In the genomic region with DNA sequence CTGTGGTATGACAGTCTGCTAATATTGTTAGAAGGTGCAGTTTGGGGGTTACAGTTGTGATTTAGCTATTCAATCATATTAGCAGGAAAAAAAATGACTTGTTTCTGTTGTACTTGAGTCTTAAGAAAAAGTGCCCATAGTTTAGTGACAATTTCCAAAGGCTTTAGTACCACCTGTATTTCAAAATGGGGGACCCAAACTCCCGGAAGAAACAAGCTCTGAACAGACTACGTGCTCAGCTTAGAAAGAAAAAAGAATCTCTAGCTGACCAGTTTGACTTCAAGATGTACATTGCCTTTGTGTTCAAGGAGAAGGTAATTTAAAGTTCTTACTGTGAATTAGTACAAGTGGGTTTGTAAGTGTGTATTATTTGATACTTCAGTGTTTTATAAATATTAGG, we compare ENCODE assay signal across 9 mouse cellular contexts. TPM values are rescaled to one million over a fixed set of nuclear protein-coding genes. Genes with fewer than 3 reads are reported as not detected.
A peak's percentile ranks its signal among the peaks of the same experiment; 100 is the strongest.
DNase-seq lines count a peak whose midpoint lies in the region; ATAC-seq and TF ChIP-seq lines count a peak whose summit lies in the region.
"Had no signal": no experiment of that assay in that cellular context is flagged by ENCODE, and none has a peak within 500 bp of the region (broad histone marks: within the 10 kb centered on the region; RNA-seq: fewer than 3 reads in every experiment).

No protein-coding gene starts in this region.

- no peaks in the 10 kb centered on the region for H3K9me3 ChIP-seq in heart, embryonic 15.5 days (replicated peaks)
- no peaks in the 10 kb centered on the region for H3K9me3 ChIP-seq in G1E (replicated peaks)
- H3K9me3 ChIP-seq in hindbrain, embryonic 10.5 days = no peaks in the 10 kb centered on the region

- peak overlapping the region; percentile 24; the same call in 1 of the 2 replicates for H3K27ac ChIP-seq in heart, embryonic 15.5 days
- H3K27ac ChIP-seq in hindbrain, embryonic 10.5 days = no peak overlapping the region
- peak overlapping the region; percentile 94 for H3K27ac ChIP-seq in macrophage

- 10% methylated on average over 2 of the region's 2 CpGs for WGBS in heart, embryonic 15.5 days
- WGBS in hindbrain, embryonic 10.5 days = 44% methylated on average over 2 of the region's 2 CpGs
- 0% methylated on average over 2 of the region's 2 CpGs for WGBS in macrophage (ENCODE audit: missing documents)

- no peak for TF ChIP-seq CTCF in G1E (IDR thresholded peaks at IDR 0.05; ENCODE audit: low read depth, low read length)

- peaks cover 81% of the 10 kb centered on the region for H3K79me2 ChIP-seq in macrophage (ENCODE audit: inconsistent target)

- H3K9ac ChIP-seq in heart, embryonic 15.5 days = peak overlapping the region; percentile 100

- H3K27me3 ChIP-seq in heart, embryonic 15.5 days = no peaks in the 10 kb centered on the region
- no peaks in the 10 kb centered on the region for H3K27me3 ChIP-seq in G1E (ENCODE audit: insufficient read depth, low read length)
- H3K27me3 ChIP-seq in hindbrain, embryonic 10.5 days (ENCODE audit: insufficient read depth, poor library complexity, severe bottlenecking) = no peaks in the 10 kb centered on the region
- H3K27me3 ChIP-seq: Patski had no signal

- intact Hi-C loops in heart, postnatal 36 days (cut with DNase I) = no loop called here

- no peak for DNase-seq in heart, postnatal 36 days
- DNase-seq in G1E (ENCODE audit: low spot score) = no peak
- DNase-seq in hindbrain, embryonic 10.5 days (ENCODE audit: low spot score) = no peak
- no peak for DNase-seq in adrenal gland, postnatal 10 days
- no peak for DNase-seq in thymus, postnatal 10 days (ENCODE audit: low spot score in 2 of 2)
- no peak for DNase-seq in T-cell, adult 2 months (ENCODE audit: low spot score)

- H3K4me2 ChIP-seq in heart, embryonic 15.5 days = peak overlapping the region; percentile 82

- ATAC-seq in heart, embryonic 15.5 days (replicated peaks; ENCODE audit: insufficient number of reproducible peaks, insufficient read depth, low FRiP score, low read depth) = no peak
- ATAC-seq in G1E (ENCODE audit: extremely low read depth, insufficient number of reproducible peaks, low FRiP score, poor library complexity, severe bottlenecking) = no peak
- ATAC-seq: Patski had no signal

- peaks cover 24% of the 10 kb centered on the region for H3K36me3 ChIP-seq in heart, embryonic 15.5 days
- H3K36me3 ChIP-seq in G1E (replicated peaks) (peaks cover 33% of the 10 kb centered on the region), macrophage (ENCODE audit: inconsistent target) (peaks cover 27% of the 10 kb centered on the region)
- peaks cover 36% of the 10 kb centered on the region for H3K36me3 ChIP-seq in hindbrain, embryonic 10.5 days

- peak overlapping the region; percentile 98 for H3K4me3 ChIP-seq in heart, embryonic 15.5 days
- H3K4me3 ChIP-seq in G1E (ENCODE audit: low read depth, low read length) (peak overlapping the region; percentile 95), macrophage (ENCODE audit: inconsistent target) (peak overlapping the region; percentile 82)
- H3K4me3 ChIP-seq in hindbrain, embryonic 10.5 days = peak overlapping the region; percentile 97

- peaks cover 22% of the 10 kb centered on the region for H3K4me1 ChIP-seq in heart, embryonic 15.5 days (replicated peaks)
- H3K4me1 ChIP-seq in G1E (ENCODE audit: insufficient read depth, low read depth, low read length) = peaks cover 29% of the 10 kb centered on the region
- peaks cover 33% of the 10 kb centered on the region for H3K4me1 ChIP-seq in hindbrain, embryonic 10.5 days (replicated peaks)

RNA-seq across cellular contexts. Expression of gene BC005537, which starts 1.7 kb away (rescaled TPM):
- polyA plus RNA-seq in heart, embryonic 15.5 days (2015; fragmentation: Nextera tagmentation; extraction: Ambion mirVana) = 11.7 and 11.8 TPM in 2 replicates
- total RNA-seq in heart, postnatal 36 days (2021) = 100 to 1,000 TPM; 136 to 147 TPM
- total RNA-seq in G1E (2014; fragmentation: Nextera tagmentation) = 121 and 168 TPM in 2 replicates
- total RNA-seq in G1E (2017) = 47.1 and 51.4 TPM in 2 replicates
- polyA plus RNA-seq in G1E (2012) = 61.7 and 75.4 TPM in 2 replicates
- 10.4 and 10.9 TPM in 2 replicates for polyA plus RNA-seq in hindbrain, embryonic 10.5 days (2016; fragmentation: Nextera tagmentation; extraction: Ambion mirVana)
- 100 to 1,000 TPM; 204 to 959 (median 558) TPM for total RNA-seq in macrophage (2018; cell fraction: chromatin; rRNA removed)
- total RNA-seq in macrophage (2018; cell fraction: cytosol; rRNA removed) = 100 to 1,000 TPM; 258 to 483 (median 379) TPM
- total RNA-seq in macrophage (2018; cell fraction: nucleus; rRNA removed) = 1,000 to 10,000 TPM in 12 of 26 experiments, 100 to 1,000 TPM in 14; 438 to 1,569 (median 919) TPM
- 285 to 668 TPM (median 308 TPM) in 3 replicates for polyA plus RNA-seq in macrophage (2018)
- total RNA-seq in adrenal gland, postnatal 10 days (2021) = 100 to 1,000 TPM; 149 to 152 TPM

RNA-seq across cellular contexts. Expression of gene Acot13, which starts 28.1 kb away (rescaled TPM):
- polyA plus RNA-seq in heart, embryonic 15.5 days (2015; fragmentation: Nextera tagmentation; extraction: Ambion mirVana) = 223 and 306 TPM in 2 replicates
- 100 to 1,000 TPM; 418 to 460 TPM for total RNA-seq in heart, postnatal 36 days (2021)
- total RNA-seq in G1E (2014; fragmentation: Nextera tagmentation) (134 TPM in 2 replicates), G1E (2017) (105 and 110 TPM in 2 replicates)
- polyA plus RNA-seq in G1E (2012) (59.2 and 59.6 TPM in 2 replicates), macrophage (2018) (55.9 to 94.5 TPM (median 88.0 TPM) in 3 replicates)
- 56.5 and 62.3 TPM in 2 replicates for polyA plus RNA-seq in hindbrain, embryonic 10.5 days (2016; fragmentation: Nextera tagmentation; extraction: Ambion mirVana)
- 10 to 100 TPM in 2 of 26 experiments, 1 to 10 TPM in 15, not detected in 9; 1.6 to 14.0 (median 2.5) TPM for total RNA-seq in macrophage (2018; cell fraction: chromatin; rRNA removed)
- total RNA-seq in macrophage (2018; cell fraction: cytosol; rRNA removed) = 10 to 100 TPM; 41.6 to 97.9 (median 63.3) TPM
- total RNA-seq in macrophage (2018; cell fraction: nucleus; rRNA removed) = 10 to 100 TPM in 16 of 26 experiments, 1 to 10 TPM in 10; 2.5 to 23.4 (median 12.0) TPM
- 100 to 1,000 TPM; 125 to 155 TPM for total RNA-seq in adrenal gland, postnatal 10 days (2021)

RNA-seq across cellular contexts. Expression of gene Tdp2, which starts 28.3 kb away (rescaled TPM):
- 29.8 and 34.9 TPM in 2 replicates for polyA plus RNA-seq in heart, embryonic 15.5 days (2015; fragmentation: Nextera tagmentation; extraction: Ambion mirVana)
- 10 to 100 TPM; 14.6 to 17.0 TPM for total RNA-seq in heart, postnatal 36 days (2021)
- 84.6 and 95.5 TPM in 2 replicates for total RNA-seq in G1E (2014; fragmentation: Nextera tagmentation)
- total RNA-seq in G1E (2017) = 88.5 and 89.3 TPM in 2 replicates
- polyA plus RNA-seq in G1E (2012) = 49.6 and 77.6 TPM in 2 replicates
- 64.4 and 74.7 TPM in 2 replicates for polyA plus RNA-seq in hindbrain, embryonic 10.5 days (2016; fragmentation: Nextera tagmentation; extraction: Ambion mirVana)
- total RNA-seq in macrophage (2018; cell fraction: chromatin; rRNA removed) = 10 to 100 TPM in 23 of 26 experiments, 1 to 10 TPM in 3; 6.8 to 64.5 (median 26.5) TPM
- total RNA-seq in macrophage (2018; cell fraction: cytosol; rRNA removed) = 10 to 100 TPM in 16 of 26 experiments, 1 to 10 TPM in 10; 3.7 to 15.0 (median 11.3) TPM
- total RNA-seq in macrophage (2018; cell fraction: nucleus; rRNA removed) = 10 to 100 TPM in 25 of 26 experiments, 1 to 10 TPM in 1; 9.4 to 57.6 (median 19.4) TPM
- polyA plus RNA-seq in macrophage (2018) = 15.5 to 19.5 TPM (median 17.7 TPM) in 3 replicates
- 10 to 100 TPM; 23.1 to 31.6 TPM for total RNA-seq in adrenal gland, postnatal 10 days (2021)

RNA-seq across cellular contexts. Expression of gene Gmnn, which starts 41.5 kb away (rescaled TPM):
- polyA plus RNA-seq in heart, embryonic 15.5 days (2015; fragmentation: Nextera tagmentation; extraction: Ambion mirVana) = 90.7 and 102 TPM in 2 replicates
- 10 to 100 TPM; 48.5 to 52.9 TPM for total RNA-seq in heart, postnatal 36 days (2021)
- total RNA-seq in G1E (2014; fragmentation: Nextera tagmentation) = 51.1 and 57.2 TPM in 2 replicates
- 277 and 295 TPM in 2 replicates for total RNA-seq in G1E (2017)
- polyA plus RNA-seq in G1E (2012) = 9.7 and 18.8 TPM in 2 replicates
- polyA plus RNA-seq in hindbrain, embryonic 10.5 days (2016; fragmentation: Nextera tagmentation; extraction: Ambion mirVana) = 134 and 184 TPM in 2 replicates
- 10 to 100 TPM in 8 of 26 experiments, 1 to 10 TPM in 17, under 1 TPM in 1; 0.90 to 22.3 (median 5.3) TPM for total RNA-seq in macrophage (2018; cell fraction: chromatin; rRNA removed)
- total RNA-seq in macrophage (2018; cell fraction: cytosol; rRNA removed) = 10 to 100 TPM in 25 of 26 experiments, 1 to 10 TPM in 1; 8.1 to 30.0 (median 21.3) TPM
- total RNA-seq in macrophage (2018; cell fraction: nucleus; rRNA removed) = 10 to 100 TPM in 7 of 26 experiments, 1 to 10 TPM in 19; 1.8 to 37.5 (median 8.4) TPM
- polyA plus RNA-seq in macrophage (2018) = 31.4 to 90.9 TPM (median 48.0 TPM) in 3 replicates
- 10 to 100 TPM; 19.9 to 31.3 TPM for total RNA-seq in adrenal gland, postnatal 10 days (2021)

RNA-seq across cellular contexts. Expression of gene D130043K22Rik, which starts 41.7 kb away (rescaled TPM):
- 0.03 and 0.24 TPM in 2 replicates for polyA plus RNA-seq in heart, embryonic 15.5 days (2015; fragmentation: Nextera tagmentation; extraction: Ambion mirVana)
- not detected for total RNA-seq in heart, postnatal 36 days (2021)
- total RNA-seq in G1E (2014; fragmentation: Nextera tagmentation) (0.19 TPM in 1 of 2 replicates, not detected in the other), G1E (2017) (under 0.01 and 0.55 TPM in 2 replicates)
- polyA plus RNA-seq in G1E (2012) (not detected in 2 replicates), macrophage (2018) (not detected in 3 replicates)
- polyA plus RNA-seq in hindbrain, embryonic 10.5 days (2016; fragmentation: Nextera tagmentation; extraction: Ambion mirVana) = 0.60 and 0.78 TPM in 2 replicates
- under 1 TPM in 3 of 26 experiments, not detected in 23; 0.13 to 0.21 (median 0.19) TPM for total RNA-seq in macrophage (2018; cell fraction: chromatin; rRNA removed)
- under 1 TPM in 5 of 26 experiments, not detected in 21; 0.03 to 0.18 (median 0.04) TPM for total RNA-seq in macrophage (2018; cell fraction: cytosol; rRNA removed)
- total RNA-seq in macrophage (2018; cell fraction: nucleus; rRNA removed) = under 1 TPM in 2 of 26 experiments, not detected in 24; 0.11 TPM
- 1 to 10 TPM; 1.2 to 1.4 TPM for total RNA-seq in adrenal gland, postnatal 10 days (2021)
